Mouse (Mus musculus) ES-E14 (cell line): ENCODE data around the gene Mapkbp1. TPM values are rescaled to one million over a fixed set of nuclear protein-coding genes. Genes with fewer than 3 reads are reported as not detected.

Experiments
- DNase-seq: peaks from one replicate; pipeline ENCODE4 v3.0.0-alpha.2; 2013; ENCODE audit warnings: low read depth, low spot score
- H3K27ac ChIP-seq: 2 replicates; pipeline ENCODE4 v1.5.1; 2012; ENCODE audit warnings: low read depth, mild to moderate bottlenecking, low read length, moderate library complexity, mixed read lengths; ENCODE audit not compliant: poor library complexity, insufficient read depth, severe bottlenecking
- H3K36me3 ChIP-seq: 2 replicates; pipeline ENCODE4 v1.6.1; 2012; ENCODE audit warnings: mild to moderate bottlenecking, low read length, moderate library complexity, mixed read lengths; ENCODE audit not compliant: control insufficient read depth, poor library complexity, insufficient read depth, severe bottlenecking
- H3K4me1 ChIP-seq, 2 experiments: fragments of 150-350 bp in 1 of 2; sonication (generic) in 1 of 2; 2 replicates each; pipeline ENCODE4 v1.6.1; 2012; ENCODE audit warnings: low read length in 2 of 2, mild to moderate bottlenecking in 1 of 2, mixed read lengths in 1 of 2; ENCODE audit not compliant: control insufficient read depth in 2 of 2, insufficient read depth in 2 of 2, poor library complexity in 1 of 2
- H3K4me3 ChIP-seq, 2 experiments: fragments of 150-350 bp in 1 of 2; sonication (generic) in 1 of 2; 2 replicates each; pipeline ENCODE4 v1.5.1; 2012; ENCODE audit warnings: low read length in 2 of 2, low read depth in 1 of 2, mild to moderate bottlenecking in 1 of 2, mixed read lengths in 1 of 2; ENCODE audit not compliant: insufficient read depth in 1 of 2, poor library complexity in 1 of 2, severe bottlenecking in 1 of 2
- H3K9ac ChIP-seq: 2 replicates; pipeline ENCODE4 v1.6.1; 2012; ENCODE audit warnings: low read depth, mild to moderate bottlenecking, low read length, mixed read lengths; ENCODE audit not compliant: poor library complexity, insufficient read depth, severe bottlenecking
- H3K9me3 ChIP-seq: fragments of 150-350 bp; sonication (generic); 2 replicates; pipeline ENCODE4 v1.6.1; 2012; ENCODE audit warnings: low read depth, mild to moderate bottlenecking, low read length; ENCODE audit not compliant: control insufficient read depth, insufficient read depth
- CHD2 ChIP-seq: IDR thresholded peaks from 2 replicates; pipeline ENCODE4 v1.6.1; 2014; ENCODE audit warnings: mild to moderate bottlenecking, low read depth, low read length, inconsistent platforms
- HCFC1 ChIP-seq: IDR thresholded peaks from 2 replicates; pipeline ENCODE4 v1.6.1; 2012; ENCODE audit warnings: low read length, inconsistent platforms, borderline replicate concordance; ENCODE audit not compliant: insufficient read depth
- MAFK ChIP-seq: IDR thresholded peaks from 2 replicates; pipeline ENCODE4 v1.6.1; 2014; ENCODE audit warnings: mild to moderate bottlenecking, low read depth, low read length, inconsistent platforms; ENCODE audit not compliant: insufficient read depth
- ZC3H11A ChIP-seq: IDR thresholded peaks from 2 replicates; pipeline ENCODE4 v1.6.1; 2012; ENCODE audit warnings: low read depth, mild to moderate bottlenecking, inconsistent platforms, low read length, borderline replicate concordance
- ZNF384 ChIP-seq: IDR thresholded peaks from 2 replicates; pipeline ENCODE4 v1.6.1; 2012; ENCODE audit warnings: low read depth, low read length, inconsistent platforms
- in situ Hi-C, 2 experiments: fragments of 600-800 bp; cut with MboI; formaldehyde crosslinking; loops; one replicate each; pipeline ENCODE4 v1.15.1; 2025; ENCODE audit warnings: low sequenced_read_pairs in 2 of 2, inconsistent platforms in 1 of 2; ENCODE audit not compliant: unreplicated experiment in 2 of 2
- total RNA-seq: library from RNA; depleted of rRNA; stranded (reverse); fragments of 300-350 nt; gene quantifications from 2 replicates; pipeline ENCODE4 v1.2.3, GENCODE M21; 2012

Mapkbp1 gene
- total RNA-seq, 1 experiment: 7.0 TPM

- no peak overlapping the region for H3K4me3 ChIP-seq
- H3K27ac ChIP-seq: no peak overlapping the region
- no peaks in the 10 kb centered on the region for H3K36me3 ChIP-seq
- no peak for DNase-seq
- H3K9me3 ChIP-seq: no peaks in the 10 kb centered on the region
- TF ChIP-seq ZC3H11A: no peak
- no peak for TF ChIP-seq HCFC1
- TF ChIP-seq MAFK: no peak
- TF ChIP-seq CHD2: no peak
- no peak for TF ChIP-seq ZNF384
- in situ Hi-C loops: no loop called here
- H3K9ac ChIP-seq: no peak overlapping the region; the same call in 1 of the 2 replicates
- H3K4me1 ChIP-seq: 0 out of 4 replicates have a peak, but pooled peaks cover 0 to 1% of the 10 kb centered on the region in 2 experiments
Measured at GRCm38 (mm10) chr2:120008672-120009071, 36.2 kb downstream of the Mapkbp1 start.

DNA sequence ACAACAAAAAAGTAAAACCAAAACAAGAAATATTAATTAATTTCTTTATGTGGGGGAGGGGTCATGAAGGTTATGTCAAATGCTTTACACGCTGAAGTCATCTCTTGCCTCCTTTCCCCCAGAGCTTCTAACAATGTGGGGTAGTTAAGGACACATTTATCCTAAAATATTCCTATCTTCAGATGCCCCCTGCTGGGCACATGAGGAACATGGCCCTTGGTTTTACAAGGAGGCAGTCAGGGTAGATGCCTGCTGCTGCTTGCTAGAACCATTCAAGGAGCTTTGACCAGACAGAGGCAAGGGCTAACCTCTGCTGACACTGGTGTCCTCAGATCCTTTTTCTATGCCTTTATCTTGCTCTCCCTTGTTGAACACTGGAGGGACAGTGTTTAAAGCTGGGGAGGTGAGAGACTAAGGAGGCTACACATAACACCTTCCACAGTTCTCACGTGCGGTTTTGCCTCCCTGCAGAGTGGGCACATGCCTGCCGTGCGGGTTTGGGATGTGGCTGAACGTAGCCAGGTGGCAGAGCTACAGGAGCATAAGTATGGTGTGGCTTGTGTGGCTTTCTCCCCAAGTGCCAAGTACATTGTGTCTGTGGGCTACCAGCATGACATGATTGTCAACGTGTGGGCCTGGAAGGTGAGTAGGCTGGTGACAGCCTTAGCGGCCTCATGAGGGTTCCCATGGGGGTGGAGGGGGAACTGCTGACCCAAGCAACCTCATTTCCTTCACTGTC lies 39.1 kb downstream of the Mapkbp1 start:
- Histone ChIP-seq H3K9me3 (no peaks in the 10 kb centered on the region), H3K4me3 (no peak overlapping the region), H3K27ac (no peak overlapping the region), H3K4me1 (0 out of 4 replicates have a peak, but pooled peaks cover 0 to 1% of the 10 kb centered on the region in 2 experiments), H3K9ac (no peak overlapping the region), H3K36me3 (no peaks in the 10 kb centered on the region)
- in situ Hi-C loops: no loop called here
- no peak for TF ChIP-seq MAFK
- TF ChIP-seq ZNF384: no peak
- no peak for TF ChIP-seq ZC3H11A
- no peak for TF ChIP-seq HCFC1
- TF ChIP-seq CHD2: no peak
- DNase-seq: peak; percentile 34

- no peaks in the 10 kb centered on the region for H3K9me3 ChIP-seq
- H3K27ac ChIP-seq: no peak overlapping the region
- H3K4me1 ChIP-seq: no peaks in the 10 kb centered on the region
- in situ Hi-C loops: no loop called here
- H3K36me3 ChIP-seq: no peaks in the 10 kb centered on the region
- no peak for DNase-seq
- TF ChIP-seq ZC3H11A (no peak), MAFK (no peak), HCFC1 (no peak), ZNF384 (no peak), CHD2 (no peak)
- H3K4me3 ChIP-seq: no peak overlapping the region
- no peak overlapping the region for H3K9ac ChIP-seq
Measured at GRCm38 (mm10) chr2:120012924-120013323, 40.4 kb downstream of the Mapkbp1 start.

DNA sequence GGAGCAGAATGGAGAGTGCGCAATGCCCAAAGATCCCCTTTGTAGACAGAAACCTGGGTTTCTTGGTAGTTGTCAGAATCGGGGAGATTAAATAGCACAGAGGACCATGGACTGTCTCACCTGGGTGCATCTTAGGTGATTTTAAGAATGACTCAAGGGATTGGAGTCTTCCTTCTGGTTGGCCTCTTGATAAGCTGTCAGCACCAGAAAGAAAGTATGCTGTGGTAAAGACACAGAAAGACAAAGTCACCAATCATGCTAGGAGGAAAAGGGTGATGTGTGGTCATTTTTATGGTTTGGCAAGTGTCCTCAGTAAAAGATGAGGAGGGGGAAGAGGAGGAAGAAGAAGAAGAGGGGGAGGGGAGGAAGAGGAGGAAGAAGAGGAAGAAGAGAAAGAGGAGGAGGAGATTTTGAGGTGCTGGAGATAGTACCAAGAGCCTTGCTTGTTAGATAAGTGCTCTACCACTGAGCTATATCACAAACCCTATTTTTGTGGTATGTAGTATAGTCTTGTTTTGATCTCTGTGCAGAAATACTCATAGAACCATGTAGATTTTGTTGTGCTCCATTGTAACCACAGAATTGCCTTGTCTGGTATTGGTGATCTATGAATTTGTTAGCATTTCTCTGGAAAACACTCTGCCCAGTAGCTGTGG lies 41.5 kb downstream of the Mapkbp1 start:
- Histone ChIP-seq H3K9me3 (no peaks in the 10 kb centered on the region), H3K9ac (no peak overlapping the region), H3K36me3 (no peaks in the 10 kb centered on the region), H3K4me1 (no peaks in the 10 kb centered on the region), H3K4me3 (no peak overlapping the region), H3K27ac (no peak overlapping the region)
- DNase-seq: no peak
- in situ Hi-C loops: no loop called here
- TF ChIP-seq MAFK: no peak
- no peak for TF ChIP-seq CHD2
- no peak for TF ChIP-seq ZNF384
- no peak for TF ChIP-seq ZC3H11A

DNA sequence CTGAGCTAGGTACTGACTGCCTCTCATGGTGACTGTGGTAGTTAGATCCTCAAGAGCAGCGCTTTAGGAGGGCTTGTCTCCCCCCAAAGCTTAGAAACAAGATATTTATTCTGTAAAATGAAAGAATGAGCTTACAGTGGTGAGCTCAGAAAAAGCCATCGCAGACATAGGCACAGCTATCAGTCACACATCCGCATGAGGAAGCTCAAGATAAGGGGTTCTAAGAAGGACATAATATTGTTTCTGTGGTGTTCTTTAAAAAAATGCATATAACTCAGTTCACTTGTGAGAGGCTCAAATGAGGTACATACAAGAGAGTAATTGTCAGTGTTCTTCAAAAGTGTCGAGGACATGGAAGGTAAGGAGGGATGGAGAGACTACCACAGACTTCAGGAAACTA lies 43.4 kb downstream of the Mapkbp1 start:
- no peaks in the 10 kb centered on the region for H3K9me3 ChIP-seq
- no peak for DNase-seq
- H3K9ac ChIP-seq: no peak overlapping the region
- H3K4me3 ChIP-seq: no peak overlapping the region
- in situ Hi-C loops: no loop called here
- H3K27ac ChIP-seq: no peak overlapping the region
- no peaks in the 10 kb centered on the region; the same call in 1 of the 2 replicates for H3K36me3 ChIP-seq
- H3K4me1 ChIP-seq: no peaks in the 10 kb centered on the region
- TF ChIP-seq MAFK: no peak
- no peak for TF ChIP-seq ZC3H11A
- no peak for TF ChIP-seq CHD2
- no peak for TF ChIP-seq HCFC1
- no peak for TF ChIP-seq ZNF384
